Mouse (Mus musculus): Measurements from ENCODE around the gene Prf1.

GRCm38 (mm10) chr10:61263606-61264005 lies 34.0 kb upstream of the Prf1 start:
- TF ChIP-seq CTCF (IDR thresholded peaks at IDR 0.05; ENCODE audit: control insufficient read depth, insufficient read depth, insufficient read length) (no peak), USF1 (IDR thresholded peaks at IDR 0.05; ENCODE audit: low read depth) (no peak), MYOD1 (IDR thresholded peaks at IDR 0.05; ENCODE audit: control insufficient read depth, insufficient read length, low read depth) (no peak), CEBPB (IDR thresholded peaks at IDR 0.05; ENCODE audit: low read depth) (no peak), MYOG (IDR thresholded peaks at IDR 0.05; ENCODE audit: control insufficient read depth, extremely low read depth, insufficient read length) (no peak), FOSL1 (IDR thresholded peaks at IDR 0.05; ENCODE audit: insufficient read depth, low read length, poor library complexity, severe bottlenecking) (no peak), MAX (IDR thresholded peaks at IDR 0.05) (no peak)
